Mouse (Mus musculus) frontal cortex, postnatal 14 days (tissue): ENCODE measurements around the gene Hnrnpm.

Experiments used
- DNase-seq, 2 experiments: peaks; one replicate each; pipeline ENCODE4 v3.0.0; 2022; ENCODE audit warnings: low spot score in 2 of 2

The Hnrnpm gene

DNA sequence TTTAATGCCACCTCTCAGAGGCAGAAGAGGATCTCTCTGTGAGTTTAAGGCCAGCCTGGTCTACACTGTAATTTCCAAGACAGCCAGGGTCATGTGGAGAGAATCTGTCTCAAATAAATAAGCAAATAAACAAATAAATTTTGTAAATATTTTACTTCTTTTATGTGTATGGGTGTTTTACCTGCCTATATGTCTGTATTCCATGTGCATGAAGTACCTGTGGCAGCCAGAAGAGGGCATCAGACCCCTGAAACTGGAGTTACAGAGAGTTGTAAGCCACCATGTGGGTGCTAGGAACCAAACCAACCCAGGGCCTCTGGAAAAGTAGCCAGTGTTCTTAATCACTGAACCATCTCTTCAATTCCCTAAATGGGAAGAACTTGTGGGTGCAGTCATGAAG lies 89.4 kb downstream of the Hnrnpm start:
- DNase-seq = no peak
